Mouse (Mus musculus) right cerebral cortex, postnatal 4 days (tissue): ENCODE measurements around the gene Nckap5.

ENCODE experiments used
- DNase-seq: peaks from one replicate; pipeline ENCODE4 v3.0.0-alpha.2; 2022

The Nckap5 gene

GRCm38 (mm10) chr1:126469818-126470544, 360.6 kb downstream of the Nckap5 start:
- peak; percentile 33 for DNase-seq

GRCm38 (mm10) chr1:126461527-126462354, 368.9 kb downstream of the Nckap5 start:
- DNase-seq: no peak

GRCm38 (mm10) chr1:126457739-126458138, 372.9 kb downstream of the Nckap5 start:
- DNase-seq: no peak

DNA sequence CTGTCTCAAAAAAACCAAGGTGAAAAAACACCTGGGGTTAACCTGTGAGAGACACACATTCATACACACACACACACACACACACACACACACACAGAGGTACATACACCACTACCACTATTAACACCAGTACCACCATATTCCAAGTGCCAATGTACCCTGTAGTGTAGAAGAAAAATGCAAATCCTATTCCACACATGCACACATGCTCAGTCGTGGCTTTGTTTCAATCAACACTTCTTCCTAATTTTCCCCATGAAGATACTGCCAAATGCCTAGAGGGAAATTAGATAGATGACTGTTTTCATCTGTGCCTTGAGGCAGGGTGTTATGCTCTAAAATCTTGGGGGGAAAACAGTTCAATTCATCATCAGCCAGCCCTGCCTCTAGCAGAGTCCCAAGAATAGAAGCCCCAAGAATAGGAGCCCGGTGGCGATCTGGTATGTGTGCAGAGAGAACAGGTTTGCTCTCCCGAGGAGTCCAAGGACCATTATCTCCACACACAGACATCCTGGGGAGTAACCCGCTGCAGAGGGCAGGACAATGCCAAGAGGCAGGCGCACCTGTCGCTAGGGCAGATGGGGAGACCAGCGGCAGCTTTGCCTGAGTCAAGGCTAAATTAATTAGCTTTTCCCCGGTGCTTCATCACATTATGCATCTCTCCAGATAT, 376.0 kb downstream of the Nckap5 start:
- DNase-seq: peak; percentile 17

DNA sequence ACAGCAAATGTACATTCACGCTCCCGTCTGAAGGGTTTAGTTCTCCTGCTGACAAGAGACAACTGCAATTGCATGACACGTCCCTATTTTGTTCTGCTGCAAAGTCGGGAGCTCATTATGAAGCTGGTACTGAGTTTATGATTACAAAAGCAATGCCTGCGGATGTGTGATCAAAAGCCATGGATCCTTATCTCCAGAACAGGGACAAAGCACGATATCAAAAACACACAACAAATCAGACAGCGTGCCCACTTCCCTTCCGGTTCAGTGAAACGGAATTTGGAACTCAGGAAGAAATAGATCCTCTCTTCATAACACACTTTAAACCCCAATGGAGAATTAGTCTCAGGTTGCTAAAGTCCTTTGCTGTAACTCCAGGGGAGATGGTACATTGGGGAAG, 379.1 kb downstream of the Nckap5 start:
- no peak for DNase-seq

DNA sequence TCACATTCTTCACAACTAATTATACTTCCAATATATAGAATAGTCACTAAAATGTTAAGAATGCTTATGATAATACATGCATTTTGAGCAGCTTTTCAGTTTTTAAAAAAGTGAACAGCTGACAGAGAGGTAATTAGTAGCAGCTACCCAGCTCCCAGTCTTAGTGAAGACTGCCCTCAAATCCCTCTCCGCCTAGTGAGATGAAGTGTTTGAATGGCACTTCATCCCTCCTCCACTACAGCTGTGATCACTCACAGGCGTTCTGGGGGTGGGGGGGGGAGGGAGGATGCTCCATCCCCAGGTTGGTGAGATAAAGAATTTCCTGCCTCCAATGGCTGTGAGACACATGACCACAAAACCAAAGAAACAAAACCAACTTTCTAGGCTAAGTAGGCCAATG, 381.2 kb downstream of the Nckap5 start:
- no peak for DNase-seq

DNA sequence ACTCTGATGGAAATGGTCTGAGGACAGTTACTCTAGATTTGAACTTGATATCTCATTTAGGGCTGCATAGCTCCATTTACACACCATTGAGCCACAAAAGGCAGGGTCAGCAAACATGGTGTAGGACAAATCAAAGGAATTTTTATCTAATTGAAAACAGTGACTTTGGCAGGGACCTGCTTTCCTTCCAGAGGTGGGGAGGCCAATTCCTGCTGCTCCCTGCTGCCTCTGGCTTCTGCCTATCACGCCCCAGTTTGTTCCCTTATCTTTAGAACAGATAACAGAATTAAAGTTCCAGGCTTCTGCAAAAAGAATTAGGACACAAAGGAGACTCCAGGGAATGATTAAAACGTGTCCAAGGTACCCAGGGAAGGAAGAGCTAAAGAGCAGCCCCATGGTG, 386.7 kb downstream of the Nckap5 start:
- no peak for DNase-seq

GRCm38 (mm10) chr1:126442723-126443122, 387.9 kb downstream of the Nckap5 start:
- DNase-seq: no peak

- DNase-seq: no peak
Observed at GRCm38 (mm10) chr1:126438000-126438572, 392.5 kb downstream of the Nckap5 start.

GRCm38 (mm10) chr1:126436937-126437667, 393.5 kb downstream of the Nckap5 start:
- no peak for DNase-seq

DNA sequence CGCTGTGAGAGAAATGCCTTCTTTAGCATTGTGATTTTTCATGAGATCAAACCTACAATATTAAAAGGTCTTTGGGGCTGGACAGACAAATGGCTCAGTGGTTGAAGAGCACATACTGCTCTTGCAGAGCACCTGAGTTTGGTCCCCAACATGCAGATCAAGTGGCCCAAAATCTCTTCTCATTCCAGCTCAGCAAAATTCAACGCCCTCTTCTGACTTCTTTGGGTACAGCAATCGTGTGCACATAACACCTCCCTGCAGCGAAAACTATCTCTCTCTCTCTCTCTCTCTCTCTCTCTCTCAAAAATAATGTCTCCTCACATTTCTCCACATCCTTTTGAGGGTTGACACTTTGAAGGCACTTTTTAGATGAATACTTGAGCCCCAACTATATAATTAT, 398.3 kb downstream of the Nckap5 start:
- no peak for DNase-seq

DNA sequence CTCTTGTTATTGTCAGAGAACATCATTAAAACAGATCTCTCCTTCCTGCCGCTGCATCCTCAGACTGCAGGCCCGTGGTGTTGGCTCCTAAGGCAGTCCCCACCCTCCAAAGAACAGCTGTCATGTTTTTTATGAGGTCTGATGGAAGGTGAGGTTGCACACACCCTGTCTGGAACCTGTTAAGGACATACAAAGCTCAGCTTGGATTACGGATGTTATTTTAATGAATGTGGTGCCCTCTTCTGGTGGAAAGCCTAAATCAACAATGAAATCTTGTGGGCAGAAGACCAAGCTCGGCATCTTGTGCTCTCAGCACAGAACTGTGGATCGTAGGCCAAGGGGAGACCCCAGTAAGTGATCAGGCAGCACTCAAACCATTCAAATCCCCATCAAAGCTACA, 399.0 kb downstream of the Nckap5 start:
- peak; percentile 59 for DNase-seq

DNA sequence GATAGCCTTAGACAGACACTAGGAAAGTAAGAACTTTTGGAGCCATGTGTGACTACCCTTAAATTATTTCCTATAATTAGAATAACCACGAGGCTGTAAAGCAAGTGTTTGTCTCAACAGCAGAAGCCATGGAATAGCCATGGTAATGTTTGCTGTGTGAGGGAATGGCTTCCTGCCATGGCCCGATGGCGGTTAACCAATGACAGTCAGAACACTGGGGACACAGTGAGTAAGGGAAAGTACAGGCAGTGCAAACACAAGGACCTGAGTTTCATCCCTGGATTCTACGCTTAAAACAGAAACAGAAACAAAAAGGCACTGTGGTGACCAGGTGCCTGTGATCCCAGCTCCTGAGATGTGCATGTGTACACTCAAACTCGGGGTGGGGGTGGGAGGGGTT, 419.2 kb downstream of the Nckap5 start:
- no peak for DNase-seq

- DNase-seq: peak; percentile 33
Observed at GRCm38 (mm10) chr1:126407886-126408285, 422.7 kb downstream of the Nckap5 start.

- DNase-seq: no peak
Observed at GRCm38 (mm10) chr1:126405543-126405942, 425.1 kb downstream of the Nckap5 start.

- DNase-seq: no peak
Observed at GRCm38 (mm10) chr1:126403970-126404369, 426.6 kb downstream of the Nckap5 start.

DNA sequence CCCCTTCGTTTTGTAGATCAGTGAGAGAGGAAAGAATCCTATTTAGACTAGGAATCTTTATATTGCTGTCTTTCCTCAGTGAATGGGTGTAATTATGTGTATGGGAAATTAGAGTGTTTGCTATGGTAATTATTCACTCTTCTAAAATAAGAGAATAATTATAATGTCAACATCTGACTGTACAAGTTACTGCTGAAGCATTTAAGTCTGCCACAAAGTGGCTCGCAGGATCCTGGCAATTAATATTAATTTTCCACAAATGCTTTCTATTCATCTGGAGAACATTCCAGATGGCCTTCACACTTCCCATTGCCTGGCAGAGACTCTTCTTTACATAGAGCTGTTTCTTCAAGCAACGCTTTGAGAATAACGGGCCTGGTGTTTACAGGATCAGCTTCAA, 439.4 kb downstream of the Nckap5 start:
- DNase-seq: no peak

- no peak for DNase-seq
Observed at GRCm38 (mm10) chr1:126377339-126377980, 453.1 kb downstream of the Nckap5 start.

- DNase-seq: no peak
Observed at GRCm38 (mm10) chr1:126366736-126367135, 463.9 kb downstream of the Nckap5 start.

- no peak for DNase-seq
Observed at GRCm38 (mm10) chr1:126364556-126364955, 466.0 kb downstream of the Nckap5 start.

DNA sequence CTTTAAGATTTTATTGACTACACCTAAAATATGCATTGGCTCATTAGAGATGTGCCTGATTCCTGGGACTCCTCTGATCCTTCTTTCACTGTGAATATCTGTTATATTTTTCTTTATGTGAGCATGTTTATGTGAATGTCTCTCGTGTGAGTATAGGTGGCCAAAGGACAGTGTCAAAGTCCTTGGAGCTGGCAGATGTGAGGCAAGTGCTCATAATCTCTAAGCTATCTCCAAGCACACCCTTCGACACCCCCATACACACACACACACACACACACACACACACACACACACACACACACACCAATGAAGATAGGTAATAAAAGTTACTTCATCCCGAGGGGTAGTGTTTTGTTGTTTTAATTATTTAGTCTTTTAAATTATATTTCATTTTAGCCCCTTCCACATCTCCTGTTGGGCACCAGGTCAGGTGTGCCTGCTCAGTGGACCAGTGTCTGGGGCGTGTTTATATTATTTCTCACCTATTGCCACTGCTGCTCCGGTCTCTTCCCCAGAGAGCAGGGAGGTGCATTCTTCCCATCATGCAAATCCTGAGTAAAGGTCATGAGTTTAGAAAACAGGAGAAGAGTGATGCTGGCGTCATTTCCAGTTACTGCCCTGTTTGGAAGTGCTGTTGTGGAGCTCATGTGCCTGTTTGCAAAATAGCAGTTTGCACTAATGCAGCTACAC, 469.9 kb downstream of the Nckap5 start:
- no peak for DNase-seq
